Mouse (Mus musculus): ENCODE measurements around the gene Mrln. TPM values are rescaled to one million over a fixed set of nuclear protein-coding genes. Genes with fewer than 3 reads are reported as not detected.

Gene Mrln
- polyA plus RNA-seq, 1 experiment = 32.8 TPM

DNA sequence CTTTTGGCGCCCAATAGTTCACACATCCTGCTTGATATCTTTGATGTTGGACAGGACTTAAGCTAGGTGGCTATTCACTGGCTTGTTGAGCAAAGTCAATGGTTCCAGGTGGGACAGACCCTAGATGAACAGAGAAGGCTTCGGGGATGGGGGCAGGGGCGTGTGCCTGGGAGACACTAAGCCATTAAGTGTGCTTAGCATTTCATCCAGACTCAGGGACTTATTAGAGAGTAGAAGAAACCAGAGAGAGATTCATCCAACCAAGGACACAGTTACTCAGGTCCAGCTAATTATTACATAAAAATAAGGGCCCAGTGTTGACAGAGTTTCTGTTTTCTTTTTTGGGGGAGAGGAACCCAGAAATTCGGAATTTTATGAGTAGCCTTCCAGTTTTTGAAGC lies 45.9 kb downstream of the Mrln start:
- no peak for TF ChIP-seq SRF (IDR thresholded peaks at IDR 0.05; ENCODE audit: control insufficient read depth, insufficient read length, low read depth)
- TF ChIP-seq MYOG (IDR thresholded peaks at IDR 0.05; ENCODE audit: control insufficient read depth in 1 of 3, insufficient read depth in 1 of 3, insufficient read length in 2 of 3, low read depth in 2 of 3) = no peak
- TF ChIP-seq MYOD1 (IDR thresholded peaks at IDR 0.05; ENCODE audit: control insufficient read depth in 1 of 3, insufficient read length in 2 of 3, low read depth in 2 of 3) = no peak
- no peak for TF ChIP-seq TCF12 (IDR thresholded peaks at IDR 0.05; ENCODE audit: insufficient read depth, poor library complexity, severe bottlenecking)
- Histone ChIP-seq H3ac (ENCODE audit: control insufficient read depth, insufficient read length) (no peak overlapping the region), H3K4me3 (no peak overlapping the region), H3K36me3 (ENCODE audit: control insufficient read depth, insufficient read depth) (no peaks in the 10 kb centered on the region), H3K27me3 (ENCODE audit: control insufficient read depth, insufficient read depth, insufficient read length) (peaks cover 10% of the 10 kb centered on the region), H3K4me2 (ENCODE audit: low read depth) (no peak overlapping the region), H3K79me2 (ENCODE audit: control insufficient read depth, insufficient read depth) (no peaks in the 10 kb centered on the region)

- TF ChIP-seq CEBPB (IDR thresholded peaks at IDR 0.05; ENCODE audit: insufficient read depth, poor library complexity, severe bottlenecking) (no peak), REST (IDR thresholded peaks at IDR 0.05; ENCODE audit: insufficient read depth, insufficient read length) (no peak), MAX (IDR thresholded peaks at IDR 0.05; ENCODE audit: low read depth) (no peak), MYOG (IDR thresholded peaks at IDR 0.05; ENCODE audit: control insufficient read depth in 1 of 3, insufficient read depth in 1 of 3, insufficient read length in 2 of 3, low read depth in 2 of 3) (no peak), MYOD1 (IDR thresholded peaks at IDR 0.05; ENCODE audit: control insufficient read depth in 1 of 3, insufficient read length in 2 of 3, low read depth in 2 of 3) (no peak), POLR2AphosphoS2 (IDR thresholded peaks at IDR 0.05; ENCODE audit: insufficient read length, low read depth) (no peak), TCF12 (IDR thresholded peaks at IDR 0.05; ENCODE audit: insufficient read depth, poor library complexity, severe bottlenecking) (no peak), E2F4 (IDR thresholded peaks at IDR 0.05; ENCODE audit: insufficient read depth) (no peak), USF1 (IDR thresholded peaks at IDR 0.05; ENCODE audit: low read depth) (no peak), POLR2A (IDR thresholded peaks at IDR 0.05; ENCODE audit: insufficient read length, low read depth) (no peak), TCF3 (IDR thresholded peaks at IDR 0.05; ENCODE audit: insufficient read length, low read depth) (no peak), SRF (IDR thresholded peaks at IDR 0.05; ENCODE audit: control insufficient read depth, insufficient read length, low read depth) (no peak)
Observed at GRCm38 (mm10) chr10:70250766-70251165, 46.3 kb downstream of the Mrln start.

DNA sequence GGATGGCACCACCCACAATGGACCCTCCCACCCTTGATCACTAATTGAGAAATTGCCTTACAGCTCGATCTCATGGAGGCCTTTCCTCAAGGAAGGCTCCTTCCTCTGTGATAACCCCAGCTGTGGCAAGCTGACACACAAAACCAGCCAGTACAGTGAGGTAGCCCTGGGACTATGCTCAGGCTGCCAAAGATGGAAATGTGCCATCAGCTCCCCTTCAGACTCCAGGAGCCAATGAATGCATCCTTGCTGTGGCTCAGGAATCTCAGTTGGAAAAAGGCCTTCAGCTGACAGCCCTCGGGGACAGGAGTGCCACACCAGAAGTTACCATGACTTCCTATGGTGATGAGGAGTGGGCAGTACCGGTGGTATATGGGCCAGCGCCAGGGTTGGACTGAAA lies 50.2 kb downstream of the Mrln start:
- Histone ChIP-seq H3K27me3 (ENCODE audit: control insufficient read depth, insufficient read depth, insufficient read length) (no peaks in the 10 kb centered on the region), H3K79me2 (ENCODE audit: control insufficient read depth, insufficient read depth) (no peaks in the 10 kb centered on the region), H3K36me3 (ENCODE audit: control insufficient read depth, insufficient read depth) (no peaks in the 10 kb centered on the region), H3K4me2 (ENCODE audit: low read depth) (no peak overlapping the region), H3K4me3 (no peak overlapping the region), H3ac (ENCODE audit: control insufficient read depth, insufficient read length) (no peak overlapping the region)
- TF ChIP-seq SRF (IDR thresholded peaks at IDR 0.05; ENCODE audit: control insufficient read depth, insufficient read length, low read depth) (no peak), POLR2AphosphoS2 (IDR thresholded peaks at IDR 0.05; ENCODE audit: insufficient read length, low read depth) (no peak), MYOG (IDR thresholded peaks at IDR 0.05; ENCODE audit: control insufficient read depth in 1 of 3, insufficient read depth in 1 of 3, insufficient read length in 2 of 3, low read depth in 2 of 3) (no peak), TCF12 (IDR thresholded peaks at IDR 0.05; ENCODE audit: insufficient read depth, poor library complexity, severe bottlenecking) (no peak), TCF3 (IDR thresholded peaks at IDR 0.05; ENCODE audit: insufficient read length, low read depth) (no peak), CEBPB (IDR thresholded peaks at IDR 0.05; ENCODE audit: insufficient read depth, poor library complexity, severe bottlenecking) (no peak), E2F4 (IDR thresholded peaks at IDR 0.05; ENCODE audit: insufficient read depth) (no peak), MAX (IDR thresholded peaks at IDR 0.05; ENCODE audit: low read depth) (no peak), REST (IDR thresholded peaks at IDR 0.05; ENCODE audit: insufficient read depth, insufficient read length) (no peak), MYOD1 (IDR thresholded peaks at IDR 0.05; ENCODE audit: control insufficient read depth in 1 of 3, insufficient read length in 2 of 3, low read depth in 2 of 3) (no peak), POLR2A (IDR thresholded peaks at IDR 0.05; ENCODE audit: insufficient read length, low read depth) (no peak), USF1 (IDR thresholded peaks at IDR 0.05; ENCODE audit: low read depth) (no peak)

More at GRCm38 (mm10) chr10:70250766-70251165, 46.3 kb downstream of the Mrln start:
- Histone ChIP-seq H3K4me3 (no peak overlapping the region), H3ac (ENCODE audit: control insufficient read depth, insufficient read length) (no peak overlapping the region), H3K79me2 (ENCODE audit: control insufficient read depth, insufficient read depth) (no peaks in the 10 kb centered on the region), H3K4me2 (ENCODE audit: low read depth) (no peak overlapping the region), H3K27me3 (ENCODE audit: control insufficient read depth, insufficient read depth, insufficient read length) (peaks cover 6% of the 10 kb centered on the region), H3K36me3 (ENCODE audit: control insufficient read depth, insufficient read depth) (no peaks in the 10 kb centered on the region)

- Histone ChIP-seq H3K27me3 (ENCODE audit: control insufficient read depth, insufficient read depth, insufficient read length) (no peaks in the 10 kb centered on the region), H3ac (ENCODE audit: control insufficient read depth, insufficient read length) (no peak overlapping the region), H3K36me3 (ENCODE audit: control insufficient read depth, insufficient read depth) (no peaks in the 10 kb centered on the region), H3K4me2 (ENCODE audit: low read depth) (no peak overlapping the region), H3K4me3 (no peak overlapping the region), H3K79me2 (ENCODE audit: control insufficient read depth, insufficient read depth) (no peaks in the 10 kb centered on the region)
- TF ChIP-seq REST (IDR thresholded peaks at IDR 0.05; ENCODE audit: insufficient read depth, insufficient read length) (no peak), MYOD1 (IDR thresholded peaks at IDR 0.05; ENCODE audit: control insufficient read depth in 1 of 3, insufficient read length in 2 of 3, low read depth in 2 of 3) (no peak), POLR2A (IDR thresholded peaks at IDR 0.05; ENCODE audit: insufficient read length, low read depth) (no peak), POLR2AphosphoS2 (IDR thresholded peaks at IDR 0.05; ENCODE audit: insufficient read length, low read depth) (no peak), TCF12 (IDR thresholded peaks at IDR 0.05; ENCODE audit: insufficient read depth, poor library complexity, severe bottlenecking) (no peak), USF1 (IDR thresholded peaks at IDR 0.05; ENCODE audit: low read depth) (no peak)
Observed at GRCm38 (mm10) chr10:70255601-70256210, 51.2 kb downstream of the Mrln start.

DNA sequence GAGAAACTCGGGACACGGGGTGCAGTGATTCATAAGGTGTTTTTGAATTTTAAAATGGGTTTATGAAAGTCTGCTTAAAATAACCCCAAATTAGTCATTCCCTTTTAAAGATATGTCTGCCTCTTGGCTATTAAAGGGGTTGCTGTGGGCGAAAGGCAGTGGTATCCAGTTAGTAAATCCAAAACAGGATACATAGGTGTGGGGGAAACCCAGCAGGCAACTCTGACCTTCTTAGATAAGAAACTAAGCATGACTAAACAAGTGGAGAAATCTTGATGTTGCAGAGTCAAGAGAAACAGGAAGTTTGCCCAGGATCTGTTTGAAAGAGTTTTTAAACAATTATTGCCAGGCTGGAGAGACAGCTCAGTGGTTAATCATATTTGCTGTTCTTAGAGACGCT lies 52.6 kb downstream of the Mrln start:
- H3K79me2 ChIP-seq (ENCODE audit: control insufficient read depth, insufficient read depth) = no peaks in the 10 kb centered on the region
- TF ChIP-seq POLR2A (IDR thresholded peaks at IDR 0.05; ENCODE audit: insufficient read length, low read depth) = no peak
- no peak for TF ChIP-seq CEBPB (IDR thresholded peaks at IDR 0.05; ENCODE audit: insufficient read depth, poor library complexity, severe bottlenecking)
- H3K27me3 ChIP-seq (ENCODE audit: control insufficient read depth, insufficient read depth, insufficient read length) = no peaks in the 10 kb centered on the region
- H3ac ChIP-seq (ENCODE audit: control insufficient read depth, insufficient read length) = no peak overlapping the region
- H3K4me2 ChIP-seq (ENCODE audit: low read depth) = no peak overlapping the region
- no peak overlapping the region for H3K4me3 ChIP-seq
- no peaks in the 10 kb centered on the region for H3K36me3 ChIP-seq (ENCODE audit: control insufficient read depth, insufficient read depth)

Data from myocyte (in vitro differentiated cells).